Mouse (Mus musculus) layer of hippocampus, adult 9-11 months (tissue): ENCODE measurements around the gene Phlpp2.
A peak's percentile ranks its signal among the peaks of the same experiment; 100 is the strongest.

ENCODE experiments used
- DNase-seq: peaks from one replicate; pipeline ENCODE4 v3.0.0; 2022

The Phlpp2 gene

GRCm38 (mm10) chr8:109903909-109904469 lies 35.6 kb downstream of the Phlpp2 start:
- peak; percentile 74 for DNase-seq

GRCm38 (mm10) chr8:109904928-109905668 lies 36.8 kb downstream of the Phlpp2 start:
- no peak for DNase-seq

- no peak for DNase-seq
Observed at GRCm38 (mm10) chr8:109906907-109907306, 38.6 kb downstream of the Phlpp2 start.

GRCm38 (mm10) chr8:109907376-109907775 lies 39.0 kb downstream of the Phlpp2 start:
- no peak for DNase-seq

GRCm38 (mm10) chr8:109917277-109917676 lies 48.9 kb downstream of the Phlpp2 start:
- DNase-seq, result peak; percentile 42

GRCm38 (mm10) chr8:109920406-109921390 lies 52.4 kb downstream of the Phlpp2 start:
- DNase-seq, result peak; percentile 43

GRCm38 (mm10) chr8:109941606-109942360 lies 73.4 kb downstream of the Phlpp2 start:
- no peak for DNase-seq

- no peak for DNase-seq
Observed at GRCm38 (mm10) chr8:109945153-109945632, 76.9 kb downstream of the Phlpp2 start.

- DNase-seq, result no peak
Observed at GRCm38 (mm10) chr8:109945694-109946093, 77.4 kb downstream of the Phlpp2 start.

GRCm38 (mm10) chr8:109946272-109946671 lies 77.9 kb downstream of the Phlpp2 start:
- no peak for DNase-seq

- DNase-seq, result no peak
Observed at GRCm38 (mm10) chr8:109947447-109948284, 79.3 kb downstream of the Phlpp2 start.

GRCm38 (mm10) chr8:109948285-109948564 lies 79.9 kb downstream of the Phlpp2 start:
- DNase-seq, result no peak

- DNase-seq, result peak; percentile 58
Observed at GRCm38 (mm10) chr8:109952171-109952570, 83.8 kb downstream of the Phlpp2 start.

- no peak for DNase-seq
Observed at GRCm38 (mm10) chr8:109954486-109954948, 86.2 kb downstream of the Phlpp2 start.

- DNase-seq, result no peak
Observed at GRCm38 (mm10) chr8:109957167-109958028, 89.1 kb downstream of the Phlpp2 start.

- no peak for DNase-seq
Observed at GRCm38 (mm10) chr8:109958036-109958655, 89.8 kb downstream of the Phlpp2 start.

- no peak for DNase-seq
Observed at GRCm38 (mm10) chr8:109959112-109959511, 90.8 kb downstream of the Phlpp2 start.

- no peak for DNase-seq
Observed at GRCm38 (mm10) chr8:109961693-109962367, 93.5 kb downstream of the Phlpp2 start, which contains the start of gene Marveld3. Gene Marveld3, minus strand, starts transcription at chr8:109962203.

- DNase-seq, result no peak
Observed at GRCm38 (mm10) chr8:109962896-109963295, 94.6 kb downstream of the Phlpp2 start.
